Mouse (Mus musculus) stomach, postnatal 0 days (tissue): ENCODE measurements at regions not wholly inside any gene's neighbourhood (a gene's known extent, or its start where the extent isn't known, plus 50 kb on each side); places are given as distances from the start of the nearest gene placed in this dataset.

Experiments used
- ATAC-seq: fragments of 200-750 bp; cut with Nextera tagmentation; 2 replicates; pipeline ENCODE4 v1.8.0; 2017; ENCODE audit not compliant: low FRiP score, low TSS enrichment
- DNase-seq: peaks from one replicate; pipeline ENCODE4 v3.0.0-alpha.2; 2016; ENCODE audit warnings: low spot score
- H3K27ac ChIP-seq: fragments of 300-500 bp; sonication (generic); replicated peaks from 2 replicates; pipeline ENCODE4 v1.5.1; 2014; ENCODE audit warnings: mild to moderate bottlenecking, control low read depth
- H3K27me3 ChIP-seq: fragments of 300-500 bp; sonication (generic); 2 replicates; pipeline ENCODE4 v1.6.1; 2014; ENCODE audit warnings: low read length; ENCODE audit not compliant: control insufficient read depth, insufficient read depth
- H3K36me3 ChIP-seq: fragments of 300-500 bp; sonication (generic); 2 replicates; pipeline ENCODE4 v1.6.1; 2014; ENCODE audit warnings: low read length, mixed read lengths; ENCODE audit not compliant: control insufficient read depth, insufficient read depth
- H3K4me1 ChIP-seq: fragments of 300-500 bp; sonication (generic); replicated peaks from 2 replicates; pipeline ENCODE4 v1.6.1; 2014; ENCODE audit warnings: antibody characterized with exemption; ENCODE audit not compliant: control insufficient read depth, insufficient read depth
- H3K4me2 ChIP-seq: fragments of 300-500 bp; sonication (generic); replicated peaks from 2 replicates; pipeline ENCODE4 v1.6.1; 2014; ENCODE audit warnings: low read depth, mild to moderate bottlenecking, control low read depth, moderate library complexity
- H3K4me3 ChIP-seq: fragments of 300-500 bp; sonication (generic); 2 replicates; pipeline ENCODE4 v1.5.1; 2014; ENCODE audit warnings: low read depth, low read length, control low read depth
- H3K9ac ChIP-seq: fragments of 300-500 bp; sonication (generic); 2 replicates; pipeline ENCODE4 v1.6.1; 2014; ENCODE audit warnings: mild to moderate bottlenecking, low read length, control low read depth, mixed read lengths
- H3K9me3 ChIP-seq: fragments of 300-500 bp; sonication (generic); 2 replicates; pipeline ENCODE4 v1.6.1; 2016; ENCODE audit warnings: low read length; ENCODE audit not compliant: control insufficient read depth
- CTCF ChIP-seq: IDR thresholded peaks from 2 replicates; pipeline ENCODE4 v1.5.1; 2016; ENCODE audit warnings: antibody characterized with exemption, low read depth, mild to moderate bottlenecking, moderate library complexity
- EP300 ChIP-seq: optimal IDR thresholded peaks from 2 replicates; pipeline ENCODE3; 2016; ENCODE audit warnings: antibody characterized with exemption
- WGBS: fragments of 180-500 bp; shearing (Covaris S2); extraction: QIAGEN DNeasy Blood & Tissue Kit; methylation state at CpG from one replicate; pipeline ENCODE4 v1.1.7; 2014; 5-methylcytosine and 5-hydroxymethylcytosine counted together

- Histone ChIP-seq H3K4me1 (no peaks in the 10 kb centered on the region), H3K36me3 (no peaks in the 10 kb centered on the region), H3K27me3 (no peaks in the 10 kb centered on the region), H3K9ac (no peak overlapping the region), H3K9me3 (no peaks in the 10 kb centered on the region), H3K4me3 (no peak overlapping the region), H3K27ac (no peak overlapping the region), H3K4me2 (no peak overlapping the region)
- no peak for ATAC-seq
- 84% methylated on average over 11 of the region's 11 CpGs for WGBS
- TF ChIP-seq EP300 = no peak
- no peak for TF ChIP-seq CTCF
- no peak for DNase-seq
Measured at GRCm38 (mm10) chr3:118046536-118046935, 177.8 kb upstream of the Snx7 start.

DNA sequence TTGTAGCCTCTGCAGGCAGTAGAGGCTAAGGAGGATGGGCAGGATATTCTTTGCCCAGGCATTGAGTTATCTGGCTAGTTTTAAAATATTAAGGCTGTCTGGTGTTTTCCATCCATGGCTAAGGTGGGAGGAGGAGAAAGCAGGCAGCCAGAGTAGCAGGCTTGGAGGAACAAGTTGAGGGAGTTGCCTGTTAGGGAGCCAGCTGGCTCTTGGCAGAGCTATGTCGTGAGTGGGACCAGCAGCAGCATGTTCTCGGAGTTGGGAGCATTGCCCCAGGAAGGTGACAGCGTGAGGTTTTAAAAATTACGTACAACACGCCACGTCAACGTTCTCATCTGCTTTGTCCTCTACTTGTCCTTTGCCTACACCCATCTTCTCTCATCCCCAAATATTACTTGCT, 167.8 kb upstream of the Snx7 start:
- WGBS = 66% methylated on average over 7 of the region's 7 CpGs
- ATAC-seq = no peak
- TF ChIP-seq EP300 (no peak), CTCF (no peak)
- Histone ChIP-seq H3K9ac (no peak overlapping the region), H3K4me2 (no peak overlapping the region), H3K4me3 (no peak overlapping the region), H3K4me1 (no peaks in the 10 kb centered on the region), H3K36me3 (no peaks in the 10 kb centered on the region), H3K27ac (no peak overlapping the region), H3K9me3 (no peaks in the 10 kb centered on the region), H3K27me3 (no peaks in the 10 kb centered on the region)
- no peak for DNase-seq

DNA sequence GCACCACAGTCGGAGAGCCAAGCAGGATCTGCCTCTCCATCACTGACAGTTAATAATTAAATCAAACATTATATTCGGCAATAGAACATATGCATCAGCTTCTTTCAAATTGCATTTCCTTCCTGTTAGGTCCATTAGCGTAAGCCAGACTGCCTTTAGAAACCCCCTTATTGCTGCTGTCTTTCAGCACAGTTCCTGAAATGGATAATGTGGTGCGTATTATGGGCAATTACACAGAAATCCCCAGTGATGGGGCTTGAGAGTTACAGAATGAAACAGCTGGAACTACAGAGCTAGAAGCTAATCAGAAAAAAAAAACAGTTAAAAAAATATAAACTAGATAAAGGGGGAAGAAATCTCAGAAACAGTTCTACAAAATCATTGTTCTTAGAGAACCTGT, 126.7 kb upstream of the Snx7 start:
- no peaks in the 10 kb centered on the region for H3K27me3 ChIP-seq
- no peak overlapping the region for H3K4me3 ChIP-seq
- DNase-seq (no peak), ATAC-seq (no peak)
- TF ChIP-seq EP300 = no peak
- no peak for TF ChIP-seq CTCF
- no peak overlapping the region for H3K27ac ChIP-seq
- no peak overlapping the region for H3K9ac ChIP-seq
- no peaks in the 10 kb centered on the region for H3K36me3 ChIP-seq
- H3K4me2 ChIP-seq = no peak overlapping the region
- no peaks in the 10 kb centered on the region for H3K9me3 ChIP-seq
- H3K4me1 ChIP-seq = no peaks in the 10 kb centered on the region
- 49% methylated on average over 4 of the region's 4 CpGs for WGBS

- Histone ChIP-seq H3K27ac (no peak overlapping the region), H3K9ac (no peak overlapping the region), H3K9me3 (no peaks in the 10 kb centered on the region), H3K27me3 (no peaks in the 10 kb centered on the region), H3K4me3 (no peak overlapping the region), H3K4me2 (no peak overlapping the region), H3K36me3 (no peaks in the 10 kb centered on the region), H3K4me1 (no peaks in the 10 kb centered on the region)
- ATAC-seq (no peak), DNase-seq (no peak)
- 35% methylated on average over 3 of the region's 3 CpGs for WGBS
- TF ChIP-seq EP300 = no peak
- TF ChIP-seq CTCF = no peak
Measured at GRCm38 (mm10) chr3:117994110-117994509, 125.4 kb upstream of the Snx7 start.

GRCm38 (mm10) chr3:117990561-117990960, 121.8 kb upstream of the Snx7 start:
- Histone ChIP-seq H3K27me3 (no peaks in the 10 kb centered on the region), H3K4me2 (no peak overlapping the region), H3K4me1 (no peaks in the 10 kb centered on the region), H3K4me3 (no peak overlapping the region), H3K27ac (no peak overlapping the region), H3K9ac (no peak overlapping the region), H3K9me3 (no peaks in the 10 kb centered on the region), H3K36me3 (no peaks in the 10 kb centered on the region)
- 90% methylated on average over 2 of the region's 2 CpGs for WGBS
- ATAC-seq (no peak), DNase-seq (no peak)
- no peak for TF ChIP-seq CTCF
- no peak for TF ChIP-seq EP300

GRCm38 (mm10) chr3:117988443-117988842, 119.7 kb upstream of the Snx7 start:
- no peaks in the 10 kb centered on the region for H3K9me3 ChIP-seq
- no peak overlapping the region for H3K4me3 ChIP-seq
- TF ChIP-seq EP300 (no peak), CTCF (no peak)
- no peaks in the 10 kb centered on the region for H3K4me1 ChIP-seq
- H3K36me3 ChIP-seq = no peaks in the 10 kb centered on the region
- DNase-seq (no peak), ATAC-seq (no peak)
- H3K27ac ChIP-seq = no peak overlapping the region
- WGBS = 36% methylated on average over 5 of the region's 5 CpGs
- no peaks in the 10 kb centered on the region for H3K27me3 ChIP-seq
- no peak overlapping the region for H3K9ac ChIP-seq
- H3K4me2 ChIP-seq = no peak overlapping the region
